Mouse (Mus musculus) bone marrow macrophage, adult 2 months (primary cell): ENCODE data around the gene Rps8.

Experiments used
- CTCF ChIP-seq: IDR thresholded peaks from 2 replicates; pipeline ENCODE4 v1.5.1; 2012; ENCODE audit warnings: low read depth, mild to moderate bottlenecking, low read length, moderate library complexity
- POLR2A ChIP-seq: IDR thresholded peaks from 2 replicates; pipeline ENCODE4 v1.6.1; 2012; ENCODE audit warnings: mild to moderate bottlenecking, low read depth, low read length, borderline replicate concordance

DNA sequence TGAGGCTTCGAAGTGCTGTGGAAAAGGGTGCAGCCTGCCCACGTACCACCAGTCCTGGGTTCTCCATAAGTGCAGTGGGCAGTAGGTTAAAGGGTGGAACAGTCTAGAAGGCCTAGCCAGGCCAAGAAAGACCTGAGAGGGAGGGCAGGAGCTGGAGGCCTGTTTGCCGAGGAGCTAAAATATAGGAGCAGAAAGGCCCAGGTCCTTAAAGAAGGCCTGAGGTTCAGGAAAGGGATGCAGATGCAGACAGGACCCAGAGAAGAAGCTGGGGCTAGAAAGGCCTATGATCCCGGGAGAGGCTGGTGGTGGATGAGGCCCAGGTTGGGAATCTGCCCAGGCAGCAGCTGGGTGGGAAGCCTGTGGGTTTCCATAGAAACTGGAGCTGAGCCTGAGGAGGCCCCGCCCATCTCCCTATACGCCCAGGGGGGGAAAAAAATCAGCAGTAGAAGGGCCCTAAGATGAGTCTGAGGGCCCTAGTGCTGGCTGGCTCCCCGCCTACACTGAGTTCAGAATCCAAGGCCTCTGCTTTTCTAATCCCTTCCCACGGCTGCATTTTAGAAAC lies 30.6 kb downstream of the Rps8 start, which contains the start of gene Btbd19:
- TF ChIP-seq POLR2A (no peak), CTCF (no peak)
